Comparison of ENCODE assay signal across 30 mouse cellular contexts in genomic region chr3:83699751-83700150, GRCm38 (mm10).
DNase-seq lines count a peak whose midpoint lies in the region; ATAC-seq and TF ChIP-seq lines count a peak whose summit lies in the region.
"Had no signal": no experiment of that assay in that cellular context is flagged by ENCODE, and none has a peak within 500 bp of the region (broad histone marks: within the 10 kb centered on the region; RNA-seq: fewer than 3 reads in every experiment).

No protein-coding gene starts in this region.

- no peak overlapping the region for H3K4me2 ChIP-seq in lung, embryonic 14.5 days
- H3K4me2 ChIP-seq: embryonic facial prominence, embryonic 13.5 days; forebrain, embryonic 15.5 days; heart, embryonic 12.5 days; hindbrain, embryonic 13.5 days; liver, embryonic 12.5 days; midbrain, embryonic 15.5 days; neural tube, embryonic 12.5 days had no signal

- no peaks in the 10 kb centered on the region for H3K27me3 ChIP-seq in lung, embryonic 14.5 days (ENCODE audit: insufficient read depth, low read length)
- H3K27me3 ChIP-seq in C2C12 (ENCODE audit: control insufficient read depth, insufficient read depth, insufficient read length), result no peaks in the 10 kb centered on the region
- H3K27me3 ChIP-seq: CH12.LX; embryonic facial prominence, embryonic 13.5 days; forebrain, embryonic 15.5 days; hindbrain, embryonic 13.5 days; liver, embryonic 12.5 days; midbrain, embryonic 15.5 days; neural tube, embryonic 12.5 days had no signal

- no peak overlapping the region for H3K27ac ChIP-seq in lung, embryonic 14.5 days (ENCODE audit: low read depth)
- H3K27ac ChIP-seq: embryonic facial prominence, embryonic 13.5 days; forebrain, embryonic 10.5 days; forebrain, embryonic 15.5 days; hindbrain, embryonic 13.5 days; layer of hippocampus, adult 2 months; liver, embryonic 12.5 days; midbrain, embryonic 15.5 days; neural tube, embryonic 12.5 days; stomach, postnatal 0 days had no signal

- no peak for TF ChIP-seq CTCF in lung, embryonic 14.5 days (IDR thresholded peaks at IDR 0.05; ENCODE audit: low read depth)
- TF ChIP-seq CTCF in C2C12 (IDR thresholded peaks at IDR 0.05; ENCODE audit: control insufficient read depth, insufficient read depth, insufficient read length), result no peak

- no peaks in the 10 kb centered on the region for H3K4me1 ChIP-seq in lung, embryonic 14.5 days (ENCODE audit: insufficient read depth)
- H3K4me1 ChIP-seq: embryonic facial prominence, embryonic 13.5 days; forebrain, embryonic 10.5 days; forebrain, embryonic 15.5 days; heart, embryonic 12.5 days; hindbrain, embryonic 13.5 days; liver, embryonic 12.5 days; midbrain, embryonic 15.5 days; neural tube, embryonic 12.5 days had no signal

- H3ac ChIP-seq in C2C12 (ENCODE audit: control insufficient read depth, insufficient read length, low read depth), result no peak overlapping the region

- H3K79me3 ChIP-seq in C2C12 (ENCODE audit: low read depth), result no peaks in the 10 kb centered on the region

- no peaks in the 10 kb centered on the region for H3K36me3 ChIP-seq in lung, embryonic 14.5 days (ENCODE audit: insufficient read depth)
- H3K36me3 ChIP-seq in C2C12 (ENCODE audit: control insufficient read depth, insufficient read depth), result no peaks in the 10 kb centered on the region
- H3K36me3 ChIP-seq: embryonic facial prominence, embryonic 13.5 days; forebrain, embryonic 10.5 days; forebrain, embryonic 15.5 days; heart, embryonic 12.5 days; hindbrain, embryonic 13.5 days; liver, embryonic 12.5 days; midbrain, embryonic 15.5 days; neural tube, embryonic 12.5 days had no signal

- DNase-seq in lung, embryonic 14.5 days, result peak; percentile 34
- no peak for DNase-seq in lung, postnatal 4 days
- DNase-seq in adrenal gland, adult 2 months, result peak; percentile 74
- DNase-seq in adrenal gland, postnatal 36 days, result peak; percentile 47 to 52
- DNase-seq: B cell, adult 2 months; cerebellum, adult 9-10 months; cerebellum, postnatal 36 days; gastrocnemius, postnatal 25 days; heart, postnatal 4 days; kidney, adult 11 months; kidney, postnatal 25 days; left cerebral cortex, postnatal 4 days; liver, postnatal 0 days; right cerebral cortex, postnatal 4 days; thymus, adult 18-20 months; thymus, postnatal 36 days had no signal

- H3K9ac ChIP-seq in lung, embryonic 14.5 days, result no peak overlapping the region
- H3K9ac ChIP-seq: embryonic facial prominence, embryonic 13.5 days; forebrain, embryonic 15.5 days; heart, embryonic 12.5 days; hindbrain, embryonic 13.5 days; liver, embryonic 12.5 days; liver, postnatal 0 days; midbrain, embryonic 15.5 days; neural tube, embryonic 12.5 days had no signal

- WGBS in lung, embryonic 14.5 days, result 78% methylated on average over 3 of the region's 3 CpGs

- no peaks in the 10 kb centered on the region for H3K9me3 ChIP-seq in lung, embryonic 14.5 days (ENCODE audit: low read depth, low read length)
- H3K9me3 ChIP-seq: embryonic facial prominence, embryonic 13.5 days; forebrain, embryonic 10.5 days; forebrain, embryonic 15.5 days; heart, embryonic 12.5 days; hindbrain, embryonic 13.5 days; liver, embryonic 12.5 days; midbrain, embryonic 15.5 days; neural tube, embryonic 12.5 days had no signal

- peak; percentile 44 for ATAC-seq in lung, embryonic 14.5 days (ENCODE audit: insufficient read depth)
- ATAC-seq in monocyte, adult 5-6 weeks (replicated peaks; ENCODE audit: insufficient number of reproducible peaks, low FRiP score, low TSS enrichment, poor library complexity, severe bottlenecking), result no peak
- ATAC-seq in inflammation-experienced regulatory T-cells, adult 6 months, result no peak
- ATAC-seq: forebrain, embryonic 15.5 days; liver, embryonic 12.5 days; liver, postnatal 0 days; midbrain, embryonic 15.5 days had no signal

- H3K4me3 ChIP-seq in lung, embryonic 14.5 days (ENCODE audit: low read depth, low read length), result no peak overlapping the region
- H3K4me3 ChIP-seq in C2C12 (ENCODE audit: insufficient read depth, poor library complexity, severe bottlenecking), result no peak overlapping the region
- H3K4me3 ChIP-seq: embryonic facial prominence, embryonic 13.5 days; forebrain, embryonic 10.5 days; forebrain, embryonic 15.5 days; heart, embryonic 12.5 days; hindbrain, embryonic 13.5 days; layer of hippocampus, adult 2 months; liver, embryonic 12.5 days; midbrain, embryonic 15.5 days; neural tube, embryonic 12.5 days had no signal

- H3K79me2 ChIP-seq in C2C12 (ENCODE audit: control insufficient read depth, insufficient read depth), result no peaks in the 10 kb centered on the region

TF ChIP-seq in C2C12, 6 proteins besides CTCF, POLR2A, EP300 and RAD21:
- peak; percentile 6 for TF ChIP-seq MYOD1 (IDR thresholded peaks at IDR 0.05; ENCODE audit: control insufficient read depth, insufficient read length, low read depth)
- TF ChIP-seq USF1 (IDR thresholded peaks at IDR 0.05; ENCODE audit: low read depth), result no peak

Comparison
In these comparisons a context has a peak if more than half of its experiments do, and no peak if none do; other contexts are left out.
1. DNase-seq: peak in lung, embryonic 14.5 days (single experiment), adrenal gland, adult 2 months (single experiment) and adrenal gland, postnatal 36 days (2 of 2); none in lung, postnatal 4 days (0 of 2).